ENCODE assay signal across 17 mouse cellular contexts in genomic region chr6:108239056-108239455, GRCm38 (mm10).
"Had no signal": no experiment of that assay in that cellular context is flagged by ENCODE, and none has a peak within 500 bp of the region (broad histone marks: within the 10 kb centered on the region; RNA-seq: fewer than 3 reads in every experiment).

No protein-coding gene starts in this region.

- H3K36me3 ChIP-seq: lung, embryonic 15.5 days; midbrain, embryonic 13.5 days; midbrain, embryonic 15.5 days; neural tube, embryonic 12.5 days; stomach, embryonic 15.5 days had no signal

- DNase-seq: liver, postnatal 0 days; lung, postnatal 14 days; lung, postnatal 36 days; right cerebral cortex, postnatal 14 days; thymus, adult 2 months; thymus, postnatal 25 days; thymus, postnatal 4 days had no signal

- H3K9ac ChIP-seq: liver, postnatal 0 days; lung, embryonic 15.5 days; midbrain, embryonic 13.5 days; midbrain, embryonic 15.5 days; neural tube, embryonic 12.5 days; stomach, embryonic 15.5 days had no signal

- ATAC-seq: liver, postnatal 0 days; lung, postnatal 0 days; midbrain, embryonic 13.5 days; midbrain, embryonic 15.5 days had no signal

- H3K27me3 ChIP-seq: lung, embryonic 15.5 days; megakaryocyte, embryonic 14.5 days; midbrain, embryonic 13.5 days; midbrain, embryonic 15.5 days; neural tube, embryonic 12.5 days; stomach, embryonic 15.5 days had no signal

- H3K4me2 ChIP-seq: lung, embryonic 15.5 days; midbrain, embryonic 11.5 days; midbrain, embryonic 13.5 days; midbrain, embryonic 15.5 days; neural tube, embryonic 12.5 days; stomach, embryonic 15.5 days had no signal

- H3K9me3 ChIP-seq: lung, embryonic 15.5 days; megakaryocyte, embryonic 14.5 days; midbrain, embryonic 13.5 days; midbrain, embryonic 15.5 days; neural tube, embryonic 12.5 days; stomach, embryonic 15.5 days had no signal

- H3K27ac ChIP-seq: lung, embryonic 15.5 days; macrophage; midbrain, embryonic 13.5 days; midbrain, embryonic 15.5 days; neural tube, embryonic 12.5 days; stomach, embryonic 15.5 days; stomach, postnatal 0 days had no signal

- H3K4me3 ChIP-seq: lung, embryonic 15.5 days; megakaryocyte, embryonic 14.5 days; midbrain, embryonic 13.5 days; midbrain, embryonic 15.5 days; neural tube, embryonic 12.5 days; stomach, embryonic 15.5 days had no signal
